Mouse (Mus musculus): ENCODE measurements at regions not wholly inside any gene's neighbourhood (a gene's known extent, or its start where the extent isn't known, plus 50 kb on each side); places are given as distances from the start of the nearest gene placed in this dataset.

- no peak for DNase-seq (ENCODE audit: low spot score in 2 of 2)
These were observed 54.1 kb upstream of the Btc start for GRCm38 (mm10) chr5:91456924-91457323.

GRCm38 (mm10) chr5:91464876-91465508 is 52.4 kb upstream of the Parm1 start:
- DNase-seq (ENCODE audit: low spot score in 2 of 2), result peak; percentile 40 to 41

All from left cerebral cortex, adult 18-20 months (tissue).